Mouse (Mus musculus) skeletal muscle tissue, adult 2 months (tissue): ENCODE results near the gene Dmp1.

ENCODE experiments used
- DNase-seq: peaks from one replicate; pipeline ENCODE4 v3.0.0-alpha.2; 2012; ENCODE audit warnings: low read depth, low spot score

Gene Dmp1

GRCm38 (mm10) chr5:104261908-104262461 is 59.6 kb downstream of the Dmp1 start:
- DNase-seq = no peak

- no peak for DNase-seq
Observed at GRCm38 (mm10) chr5:104263014-104263776, 60.8 kb downstream of the Dmp1 start.
